Mouse (Mus musculus): ENCODE measurements around the gene Oprm1.

The Oprm1 gene

DNA sequence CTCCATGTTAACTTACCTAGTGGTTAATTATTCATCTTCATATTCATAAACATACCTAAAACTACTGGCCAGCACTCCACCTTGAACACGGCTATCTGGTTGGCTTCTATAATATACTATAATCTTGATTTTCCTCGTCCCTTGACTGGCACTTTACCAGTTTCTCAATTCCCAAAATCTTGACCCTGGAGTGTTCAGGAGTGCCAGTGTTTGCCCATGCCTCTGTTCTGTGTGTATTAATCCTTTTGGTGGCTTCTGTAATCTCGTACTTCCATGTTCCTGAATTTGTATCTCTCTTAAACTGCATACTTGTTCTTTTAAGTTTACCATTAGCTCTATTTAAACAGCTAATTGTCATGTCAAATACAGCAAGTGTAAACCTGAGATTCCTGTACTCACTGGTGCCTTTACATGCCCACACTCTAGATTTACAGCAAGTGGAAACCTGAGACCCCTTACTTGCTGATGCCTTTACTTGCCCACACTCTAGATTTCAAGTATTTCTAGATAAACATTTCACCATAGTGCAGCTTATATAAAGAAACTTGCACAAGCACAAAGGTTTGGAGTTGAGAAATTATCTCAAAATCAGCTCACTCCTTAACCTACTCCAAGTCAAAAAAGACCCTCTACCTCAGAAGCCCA, 138.5 kb downstream of the Oprm1 start:
- no peak for DNase-seq

- DNase-seq: no peak
These were observed 141.8 kb downstream of the Oprm1 start for GRCm38 (mm10) chr10:6900126-6900525.

- DNase-seq: peak; percentile 47 to 68
These were observed 143.6 kb downstream of the Oprm1 start for GRCm38 (mm10) chr10:6901819-6902393.

- DNase-seq: no peak
These were observed 151.5 kb downstream of the Oprm1 start for GRCm38 (mm10) chr10:6909763-6910162.

GRCm38 (mm10) chr10:6915991-6916390, 157.7 kb downstream of the Oprm1 start:
- no peak for DNase-seq

GRCm38 (mm10) chr10:6916545-6917257, 158.4 kb downstream of the Oprm1 start:
- peak; percentile 67 to 77 for DNase-seq

GRCm38 (mm10) chr10:6926724-6927123, 168.4 kb downstream of the Oprm1 start:
- DNase-seq: no peak

- no peak for DNase-seq
These were observed 169.4 kb downstream of the Oprm1 start for GRCm38 (mm10) chr10:6927600-6928223.

GRCm38 (mm10) chr10:6928905-6929304, 170.6 kb downstream of the Oprm1 start:
- no peak for DNase-seq

- DNase-seq: no peak
These were observed 172.1 kb downstream of the Oprm1 start for GRCm38 (mm10) chr10:6930398-6930797.

DNA sequence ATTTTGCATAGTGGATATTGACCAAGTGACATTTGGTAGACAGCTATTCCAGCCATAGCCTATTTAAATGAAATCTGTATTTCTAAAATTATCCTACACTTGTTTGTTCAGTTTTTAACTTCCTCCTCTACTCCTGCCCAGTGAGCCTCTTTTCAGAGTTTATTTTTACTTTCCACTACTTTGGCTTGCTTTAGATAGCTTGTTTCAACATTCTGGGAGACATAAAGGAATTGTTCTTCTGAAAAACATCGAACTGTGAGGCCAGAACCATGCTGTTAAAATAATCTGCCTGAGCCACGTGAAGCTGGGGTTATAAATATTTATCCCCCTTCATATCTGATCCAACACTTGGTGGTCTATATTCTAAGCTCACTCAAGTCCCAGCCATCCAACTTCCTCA, 172.6 kb downstream of the Oprm1 start:
- no peak for DNase-seq

- no peak for DNase-seq
These were observed 176.5 kb downstream of the Oprm1 start for GRCm38 (mm10) chr10:6934776-6935175.

- DNase-seq: no peak
These were observed 178.5 kb downstream of the Oprm1 start for GRCm38 (mm10) chr10:6936671-6937425.

GRCm38 (mm10) chr10:6953115-6953514, 194.8 kb downstream of the Oprm1 start:
- no peak for DNase-seq

- no peak for DNase-seq
These were observed 196.2 kb downstream of the Oprm1 start for GRCm38 (mm10) chr10:6954533-6954932.

GRCm38 (mm10) chr10:6956357-6956756, 198.1 kb downstream of the Oprm1 start:
- DNase-seq: no peak

- no peak for DNase-seq
These were observed 200.5 kb downstream of the Oprm1 start for GRCm38 (mm10) chr10:6958791-6959190.

- no peak for DNase-seq
These were observed 209.4 kb downstream of the Oprm1 start for GRCm38 (mm10) chr10:6967588-6968242.

DNA sequence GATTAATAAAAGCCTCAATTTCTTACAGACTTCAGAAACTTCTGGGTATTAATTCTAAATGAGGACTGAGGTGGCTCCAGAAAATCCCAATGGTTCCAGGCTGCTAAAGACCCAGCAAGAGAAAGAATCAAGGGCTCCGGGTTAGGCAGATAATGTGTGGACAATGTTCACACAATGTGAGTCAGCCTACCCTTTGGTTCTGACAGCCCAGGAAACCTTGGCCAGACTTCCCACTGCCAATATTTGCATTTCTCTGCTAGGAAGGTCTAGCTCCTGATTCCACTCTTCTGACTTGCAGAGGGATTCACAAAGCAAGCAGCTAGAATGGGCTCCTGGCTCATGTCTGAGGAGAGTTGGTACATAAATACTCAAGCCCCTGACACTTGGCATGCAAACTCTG, 210.0 kb downstream of the Oprm1 start:
- peak in 1 of 2 experiments; percentile 30 for DNase-seq

GRCm38 (mm10) chr10:6977843-6978242, 219.5 kb downstream of the Oprm1 start:
- peak; percentile 32 to 63 for DNase-seq

- peak; percentile 42 to 60 for DNase-seq
These were observed 220.4 kb downstream of the Oprm1 start for GRCm38 (mm10) chr10:6978733-6979132.

- DNase-seq: peak; percentile 78 to 80
These were observed 220.9 kb downstream of the Oprm1 start for GRCm38 (mm10) chr10:6979216-6979615.
